Mouse (Mus musculus): ENCODE measurements around the gene Olfr1033. TPM values are rescaled to one million over a fixed set of nuclear protein-coding genes. Genes with fewer than 3 reads are reported as not detected.
"Not testable (repeated sequence)": the region's sequence is repeated elsewhere in the genome, so short reads cannot be mapped to it uniquely, and the experiment has no call there.

The Olfr1033 gene
- 0.12 and 0.34 TPM in 2 replicates for polyA plus RNA-seq (2012; rRNA removed)

- 5% methylated on average over 11 of the region's 11 CpGs for WGBS
- not testable (repeated sequence) for DNase-seq (ENCODE audit: low read depth, low spot score)
These were observed at the start of gene Olfr1033 for GRCm38 (mm10) chr2:86020406-86020805. Gene Olfr1033 (plus strand): TSS chr2:86020633.

GRCm38 (mm10) chr2:85973595-85973994, 46.8 kb upstream of the Olfr1033 start, which contains the start of gene Olfr1029:
Gene Olfr1029 (plus strand): TSS chr2:85973895.
- no peak for DNase-seq (ENCODE audit: low read depth, low spot score)
- WGBS = 87% methylated on average over 2 of the region's 2 CpGs

GRCm38 (mm10) chr2:85978976-85979375, 41.5 kb upstream of the Olfr1033 start, which contains the start of gene Olfr1030:
Gene Olfr1030 (plus strand): TSS chr2:85979276.
- DNase-seq (ENCODE audit: low read depth, low spot score) = no peak
- WGBS = 57% methylated on average over 1 of the region's 1 CpGs

- no peak for DNase-seq (ENCODE audit: low read depth, low spot score)
- WGBS = 39% methylated on average over 3 of the region's 3 CpGs
These were observed 30.4 kb upstream of the Olfr1033 start, which contains the start of gene Olfr1031 for GRCm38 (mm10) chr2:85990004-85990403. Gene Olfr1031 (plus strand): TSS chr2:85990304.

- 80% methylated on average over 7 of the region's 7 CpGs for WGBS
- DNase-seq (ENCODE audit: low read depth, low spot score) = no peak
These were observed 15.2 kb upstream of the Olfr1033 start, which contains the start of gene Olfr1032 for GRCm38 (mm10) chr2:86005240-86005639. Gene Olfr1032 (plus strand): TSS chr2:86005540.

- not testable (repeated sequence) for DNase-seq (ENCODE audit: low read depth, low spot score)
- WGBS = 63% methylated on average over 6 of the region's 9 CpGs
These were observed 1.1 kb downstream of the Olfr1033 start for GRCm38 (mm10) chr2:86021518-86021917.

GRCm38 (mm10) chr2:86045561-86045960, 25.1 kb downstream of the Olfr1033 start, which contains the start of gene Olfr1034:
Gene Olfr1034 (plus strand): TSS chr2:86045861.
- no peak for DNase-seq (ENCODE audit: low read depth, low spot score)

GRCm38 (mm10) chr2:86050777-86051176, 30.3 kb downstream of the Olfr1033 start:
- not testable (repeated sequence) for DNase-seq (ENCODE audit: low read depth, low spot score)

GRCm38 (mm10) chr2:86063766-86064165, 43.3 kb downstream of the Olfr1033 start:
- DNase-seq (ENCODE audit: low read depth, low spot score) = not testable (repeated sequence)
- WGBS = 95% methylated on average over 2 of the region's 2 CpGs

GRCm38 (mm10) chr2:86070189-86070588, 49.8 kb downstream of the Olfr1033 start:
- DNase-seq (ENCODE audit: low read depth, low spot score) = no peak
- WGBS = 88% methylated on average over 8 of the region's 8 CpGs

- DNase-seq (ENCODE audit: low read depth, low spot score) = not testable (repeated sequence)
These were observed 53.3 kb downstream of the Olfr1033 start, which contains the start of gene Olfr1036 for GRCm38 (mm10) chr2:86073692-86074091. Gene Olfr1036 (plus strand): TSS chr2:86073992.

- WGBS = 85% methylated on average over 1 of the region's 1 CpGs
- not testable (repeated sequence) for DNase-seq (ENCODE audit: low read depth, low spot score)
These were observed 60.0 kb downstream of the Olfr1033 start for GRCm38 (mm10) chr2:86080478-86080877.

- DNase-seq (ENCODE audit: low read depth, low spot score) = no peak
- WGBS = 87% methylated on average over 2 of the region's 2 CpGs
These were observed 66.9 kb downstream of the Olfr1033 start, which contains the start of gene Olfr1037 for GRCm38 (mm10) chr2:86087285-86087684. Gene Olfr1037 (minus strand): TSS chr2:86087385.

Other genes with a start within 250 kb of the Olfr1033 start
- not detected in 2 replicates for gene Olfr1014, start 247.9 kb upstream of the Olfr1033 start, polyA plus RNA-seq (2012; rRNA removed)
- not detected in 2 replicates for gene Olfr1015, start 238.6 kb upstream of the Olfr1033 start, polyA plus RNA-seq (2012; rRNA removed)
- not detected in 2 replicates for gene Olfr1016, start 218.1 kb upstream of the Olfr1033 start, polyA plus RNA-seq (2012; rRNA removed)
- not detected in 2 replicates for gene Olfr1018, start 202.2 kb upstream of the Olfr1033 start, polyA plus RNA-seq (2012; rRNA removed)
- not detected in 2 replicates for gene Olfr1019, start 175.2 kb upstream of the Olfr1033 start, polyA plus RNA-seq (2012; rRNA removed)
- gene Olfr1020, start 173.6 kb upstream of the Olfr1033 start, polyA plus RNA-seq (2012; rRNA removed) = not detected in 2 replicates
- gene Olfr1022, start 152.0 kb upstream of the Olfr1033 start, polyA plus RNA-seq (2012; rRNA removed) = not detected in 2 replicates
- not detected in 2 replicates for gene Olfr1023, start 135.0 kb upstream of the Olfr1033 start, polyA plus RNA-seq (2012; rRNA removed)
- not detected in 2 replicates for gene Olfr1024, start 115.6 kb upstream of the Olfr1033 start, polyA plus RNA-seq (2012; rRNA removed)
- gene Olfr1025-ps1, start 105.4 kb upstream of the Olfr1033 start, polyA plus RNA-seq (2012; rRNA removed) = not detected in 2 replicates
- gene Olfr1026, start 99.1 kb upstream of the Olfr1033 start, polyA plus RNA-seq (2012; rRNA removed) = not detected in 2 replicates
- gene Olfr1028, start 70.2 kb upstream of the Olfr1033 start, polyA plus RNA-seq (2012; rRNA removed) = not detected in 2 replicates
- gene Olfr1029, start 46.7 kb upstream of the Olfr1033 start, polyA plus RNA-seq (2012; rRNA removed) = not detected in 2 replicates
- not detected in 2 replicates for gene Olfr1030, start 41.4 kb upstream of the Olfr1033 start, polyA plus RNA-seq (2012; rRNA removed)
- gene Olfr1031, start 30.3 kb upstream of the Olfr1033 start, polyA plus RNA-seq (2012; rRNA removed) = not detected in 2 replicates
- not detected in 2 replicates for gene Olfr1032, start 15.1 kb upstream of the Olfr1033 start, polyA plus RNA-seq (2012; rRNA removed)
- 0.01 and 0.03 TPM in 2 replicates for gene Olfr1034, start 25.2 kb downstream of the Olfr1033 start, polyA plus RNA-seq (2012; rRNA removed)
- not detected in 2 replicates for gene Olfr1036, start 53.4 kb downstream of the Olfr1033 start, polyA plus RNA-seq (2012; rRNA removed)
- not detected in 2 replicates for gene Olfr1037, start 66.8 kb downstream of the Olfr1033 start, polyA plus RNA-seq (2012; rRNA removed)
- not detected in 2 replicates for gene Olfr1039, start 115.3 kb downstream of the Olfr1033 start, polyA plus RNA-seq (2012; rRNA removed)
- not detected in 2 replicates for gene Olfr1040, start 126.1 kb downstream of the Olfr1033 start, polyA plus RNA-seq (2012; rRNA removed)
- not detected in 2 replicates for gene Olfr1042, start 141.2 kb downstream of the Olfr1033 start, polyA plus RNA-seq (2012; rRNA removed)
- not detected in 2 replicates for gene Olfr1043, start 146.9 kb downstream of the Olfr1033 start, polyA plus RNA-seq (2012; rRNA removed)
- not detected in 2 replicates for gene Olfr1044, start 157.2 kb downstream of the Olfr1033 start, polyA plus RNA-seq (2012; rRNA removed)
- not detected in 2 replicates for gene Olfr52, start 165.1 kb downstream of the Olfr1033 start, polyA plus RNA-seq (2012; rRNA removed)
- gene Olfr1045, start 182.4 kb downstream of the Olfr1033 start, polyA plus RNA-seq (2012; rRNA removed) = not detected in 2 replicates
- not detected in 2 replicates for gene Olfr1046, start 198.7 kb downstream of the Olfr1033 start, polyA plus RNA-seq (2012; rRNA removed)
- not detected in 2 replicates for gene Olfr1047, start 210.8 kb downstream of the Olfr1033 start, polyA plus RNA-seq (2012; rRNA removed)
- not detected in 2 replicates for gene Olfr1048, start 219.7 kb downstream of the Olfr1033 start, polyA plus RNA-seq (2012; rRNA removed)
- gene Olfr1049, start 237.7 kb downstream of the Olfr1033 start, polyA plus RNA-seq (2012; rRNA removed) = not detected in 2 replicates

Data from large intestine, adult 2 months (tissue).